Mouse (Mus musculus) A20 (cell line): ENCODE results near the gene Olfr618.
"Not testable (repeated sequence)": the region's sequence is repeated elsewhere in the genome, so short reads cannot be mapped to it uniquely, and the experiment has no call there.

Experiments
- DNase-seq: peaks from one replicate; pipeline ENCODE4 v3.0.0-alpha.2; 2011; ENCODE audit warnings: low read depth, low spot score

Gene Olfr618

GRCm38 (mm10) chr7:103589803-103590202, at the start of gene Olfr618:
Olfr618 (plus strand) TSS chr7:103590103.
- no peak for DNase-seq

DNA sequence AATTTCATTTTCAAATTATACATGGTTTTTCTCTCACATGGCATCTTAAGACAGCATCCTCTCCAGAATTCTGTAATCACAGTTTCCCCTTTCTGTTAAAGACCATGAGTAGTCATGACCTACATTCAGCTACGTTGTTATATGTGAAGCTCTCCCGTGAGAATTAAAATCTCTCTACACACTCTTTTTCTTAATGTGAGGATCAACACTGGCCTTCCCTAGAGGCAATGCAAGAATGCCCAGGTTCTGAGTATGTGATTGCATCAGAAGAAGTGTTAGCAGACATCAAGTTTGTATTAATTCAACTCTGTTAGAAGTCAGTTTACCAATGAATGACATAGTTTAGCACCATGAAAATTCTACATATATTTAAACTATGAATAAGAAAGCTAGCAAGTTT, 47.3 kb upstream of the Olfr618 start, which contains the start of gene Olfr612:
Olfr612 (minus strand) TSS at position 101 of the 400 bp plus-strand sequence.
- not testable (repeated sequence) for DNase-seq

DNA sequence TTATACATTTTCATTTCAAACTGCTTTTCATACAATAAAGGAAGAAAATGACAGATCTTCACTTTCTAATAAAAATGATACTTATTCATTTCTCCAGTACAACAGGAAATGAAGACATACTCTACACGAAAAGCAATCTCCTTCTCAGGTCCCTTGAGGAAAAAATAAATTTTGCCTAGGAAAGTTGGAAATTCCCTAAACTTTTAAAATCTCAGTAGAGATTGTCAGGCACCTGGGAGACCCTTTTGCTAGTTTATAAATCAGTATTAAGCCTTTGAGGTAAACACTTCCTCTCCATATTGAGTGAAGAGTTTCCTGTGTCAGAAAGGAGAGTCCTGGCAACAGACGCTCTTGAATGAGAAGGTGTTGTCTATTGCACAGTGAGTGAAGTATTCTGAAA, 42.1 kb upstream of the Olfr618 start, which contains the start of gene Olfr613:
Olfr613 (plus strand) TSS at position 301 of the 400 bp plus-strand sequence.
- DNase-seq = no peak

DNA sequence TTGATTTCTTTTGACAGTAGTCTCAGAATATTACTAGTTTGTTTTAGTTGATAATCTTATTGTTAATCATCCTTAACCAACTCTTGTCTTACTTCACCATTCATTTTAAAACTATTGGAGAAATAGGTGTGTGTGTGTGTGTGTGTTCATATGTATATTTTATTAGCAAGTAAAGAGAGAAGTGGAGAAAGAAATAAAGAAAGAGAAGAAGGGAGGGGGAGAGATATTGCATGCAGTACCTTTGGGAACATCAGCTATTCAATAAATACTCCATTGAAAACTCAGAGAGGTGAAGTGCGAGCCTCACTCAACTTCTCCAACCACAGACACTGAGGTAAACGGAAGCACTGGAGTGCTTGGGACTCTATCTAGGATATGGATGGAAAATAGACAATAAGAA, 34.1 kb upstream of the Olfr618 start, which contains the start of gene Olfr615:
Olfr615 (plus strand) TSS at position 301 of the 400 bp plus-strand sequence.
- DNase-seq = no peak

GRCm38 (mm10) chr7:103569043-103569442, 20.9 kb upstream of the Olfr618 start, which contains the start of gene Olfr616:
Olfr616 (minus strand) TSS chr7:103569143.
- DNase-seq = no peak

DNA sequence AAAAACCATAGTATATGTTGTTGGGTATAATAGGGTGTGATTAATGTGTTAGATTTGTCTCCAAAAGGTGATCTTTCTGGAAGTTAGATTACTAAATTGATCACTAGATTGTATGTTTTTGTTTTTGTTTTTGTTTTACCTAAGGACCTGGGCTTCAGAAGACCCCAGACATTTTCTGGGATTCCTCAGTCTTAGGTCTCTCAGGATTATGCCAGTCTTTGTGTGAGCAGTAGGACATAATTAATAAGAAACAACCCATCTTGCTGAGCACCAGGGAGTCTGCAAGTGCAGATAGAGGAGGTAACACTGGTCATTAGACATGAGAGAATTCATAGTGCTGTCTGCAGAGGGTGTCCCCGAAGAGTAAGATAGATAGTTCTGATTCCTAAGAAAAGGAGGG, 17.1 kb upstream of the Olfr618 start, which contains the start of gene Olfr617:
Olfr617 (plus strand) TSS at position 301 of the 400 bp plus-strand sequence.
- no peak for DNase-seq

DNA sequence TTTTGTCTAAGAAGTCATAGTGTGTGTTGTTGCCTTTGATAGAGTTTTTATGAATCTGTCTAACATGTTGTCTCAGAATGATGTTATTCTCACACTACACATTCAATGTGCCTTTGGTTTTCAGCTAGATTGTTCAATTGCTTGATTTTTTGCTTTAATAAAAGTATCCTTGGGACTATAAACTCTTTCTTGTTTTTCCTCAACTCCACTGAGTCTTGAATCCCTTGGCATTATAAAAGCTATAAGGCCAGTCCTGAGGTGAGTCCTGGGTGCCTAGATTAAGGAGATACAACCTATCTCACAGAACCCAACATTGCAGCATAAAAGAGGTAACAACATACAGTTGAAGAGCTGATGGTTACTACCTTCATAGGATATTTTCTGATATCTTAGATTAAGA, 10.4 kb downstream of the Olfr618 start, which contains the start of gene Olfr619:
Olfr619 (plus strand) TSS at position 301 of the 400 bp plus-strand sequence.
- DNase-seq = no peak

- no peak for DNase-seq
These were observed 17.5 kb downstream of the Olfr618 start for GRCm38 (mm10) chr7:103607425-103607824.

DNA sequence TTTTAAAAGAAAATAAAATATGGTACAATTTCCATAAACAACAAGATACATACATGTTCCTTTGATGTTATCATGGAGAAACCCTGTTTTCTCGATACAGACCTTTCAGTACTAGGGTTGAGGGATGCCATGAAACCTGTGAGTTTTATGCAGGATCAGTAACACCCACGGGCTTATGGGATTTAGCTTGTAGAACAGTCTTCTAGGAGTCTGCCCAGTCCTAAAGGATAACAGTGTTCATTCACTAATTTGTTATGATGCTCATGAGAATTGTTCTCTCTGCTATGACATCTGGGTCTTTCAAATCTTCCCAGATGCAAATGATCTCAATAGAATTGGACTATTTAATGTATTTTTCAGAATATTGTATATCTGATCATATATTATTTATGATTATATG, 22.5 kb downstream of the Olfr618 start, which contains the start of gene Olfr620:
Olfr620 (minus strand) TSS at position 101 of the 400 bp plus-strand sequence.
- DNase-seq = no peak

DNA sequence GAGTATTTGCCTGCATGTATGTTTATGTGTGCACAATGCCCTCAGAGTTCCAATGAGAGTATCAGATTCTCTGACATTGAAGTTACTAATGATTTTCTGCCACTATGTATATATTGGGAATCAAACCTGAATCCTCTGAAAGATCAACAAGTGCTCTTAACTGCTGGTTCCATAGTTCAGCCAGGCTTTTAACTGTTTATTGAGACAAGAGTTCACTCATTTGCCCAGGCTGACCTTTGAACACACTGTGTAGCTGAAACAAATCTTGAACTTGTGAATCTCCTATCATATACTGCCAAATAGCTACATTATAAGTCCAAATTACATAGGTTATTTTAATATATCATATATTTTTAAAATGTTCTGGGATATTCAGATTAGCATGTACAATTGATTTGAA, 46.9 kb downstream of the Olfr618 start:
- DNase-seq = no peak

DNA sequence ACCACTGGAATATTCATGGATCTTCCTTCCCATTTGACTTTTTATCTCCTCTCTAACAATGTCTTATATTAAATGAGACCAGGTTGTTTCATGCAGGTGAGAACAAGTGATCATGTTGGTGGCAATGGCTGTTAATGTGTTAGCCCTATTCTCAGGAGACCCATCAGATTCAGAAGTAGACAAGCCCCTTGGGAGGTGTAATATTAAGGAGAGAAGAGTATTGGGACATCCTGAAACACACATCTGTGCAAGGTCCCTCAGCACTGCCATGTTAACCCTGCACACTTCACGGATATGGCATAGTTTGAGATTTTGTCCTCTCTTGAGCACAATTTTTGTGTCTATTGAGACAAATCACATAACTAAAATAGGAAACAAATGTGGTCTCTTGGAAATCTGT, 52.7 kb downstream of the Olfr618 start, which contains the start of gene Olfr622:
Olfr622 (minus strand) TSS at position 101 of the 400 bp plus-strand sequence.
- DNase-seq = no peak

- DNase-seq = no peak
These were observed 54.2 kb downstream of the Olfr618 start for GRCm38 (mm10) chr7:103644070-103644469.
